Mouse (Mus musculus): ENCODE results near the gene Lclat1. TPM values are rescaled to one million over a fixed set of nuclear protein-coding genes. Genes with fewer than 3 reads are reported as not detected.

Gene Lclat1
- polyA plus RNA-seq, 1 experiment = 9.6 TPM

DNA sequence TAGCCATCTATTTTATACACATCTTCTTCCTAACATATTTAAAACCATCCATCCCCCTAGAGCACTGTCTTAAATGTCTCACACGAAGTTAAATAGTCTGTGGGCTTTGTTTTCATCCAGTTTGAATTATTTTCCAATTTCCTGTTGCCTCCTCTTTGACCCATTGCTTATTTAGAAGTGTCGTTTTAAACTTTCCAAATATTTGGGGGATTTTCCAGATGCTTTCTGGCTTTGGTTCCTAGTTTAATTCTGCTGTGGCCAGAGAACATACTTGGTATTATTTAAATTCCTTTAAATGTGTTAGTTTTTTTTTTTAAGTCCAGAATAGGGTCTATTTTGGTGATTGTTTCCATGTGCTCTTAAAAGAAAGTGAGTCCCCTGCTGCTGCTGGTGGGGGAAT is 176.5 kb downstream of the Lclat1 start:
- Histone ChIP-seq H3K4me1 (ENCODE audit: control insufficient read depth, insufficient read depth, low read length) (no peaks in the 10 kb centered on the region), H3K27ac (ENCODE audit: insufficient read depth, low read depth, low read length) (no peak overlapping the region), H3K4me3 (ENCODE audit: insufficient read depth, low read length) (no peak overlapping the region)
- no peak for TF ChIP-seq POLR2A (IDR thresholded peaks at IDR 0.05; ENCODE audit: borderline replicate concordance, low read depth, low read length)

Other genes starting within 250 kb of the Lclat1 start
- 29.7 and 30.0 TPM in 2 replicates for gene Lbh, start 189.7 kb upstream of the Lclat1 start, polyA plus RNA-seq (2012; ENCODE audit: insufficient read depth, insufficient read length, missing spikeins)

All from bone marrow macrophage, adult 2 months (primary cell).